Mouse (Mus musculus) brain, embryonic 14.5 days (tissue): ENCODE measurements at regions not wholly inside any gene's neighbourhood (a gene's known extent, or its start where the extent isn't known, plus 50 kb on each side); places are given as distances from the start of the nearest gene placed in this dataset.
A peak's percentile ranks its signal among the peaks of the same experiment; 100 is the strongest.

Experiments
- DNase-seq: peaks from one replicate; pipeline ENCODE4 v3.0.0-alpha.2; 2011; ENCODE audit warnings: low read depth
- CTCF ChIP-seq: fragments of 200-500 bp; IDR thresholded peaks from 2 replicates; pipeline ENCODE4 v1.5.1; 2012; ENCODE audit warnings: inconsistent platforms, mild to moderate bottlenecking, moderate library complexity, borderline replicate concordance; ENCODE audit not compliant: insufficient read depth, insufficient read length; ENCODE audit errors: extremely low read depth
- POLR2A ChIP-seq: fragments of 200-500 bp; IDR thresholded peaks from 2 replicates; pipeline ENCODE4 v1.6.1; 2012; ENCODE audit warnings: mild to moderate bottlenecking, inconsistent platforms, borderline replicate concordance; ENCODE audit not compliant: poor library complexity, insufficient read depth, insufficient read length, severe bottlenecking; ENCODE audit errors: extremely low read depth

DNA sequence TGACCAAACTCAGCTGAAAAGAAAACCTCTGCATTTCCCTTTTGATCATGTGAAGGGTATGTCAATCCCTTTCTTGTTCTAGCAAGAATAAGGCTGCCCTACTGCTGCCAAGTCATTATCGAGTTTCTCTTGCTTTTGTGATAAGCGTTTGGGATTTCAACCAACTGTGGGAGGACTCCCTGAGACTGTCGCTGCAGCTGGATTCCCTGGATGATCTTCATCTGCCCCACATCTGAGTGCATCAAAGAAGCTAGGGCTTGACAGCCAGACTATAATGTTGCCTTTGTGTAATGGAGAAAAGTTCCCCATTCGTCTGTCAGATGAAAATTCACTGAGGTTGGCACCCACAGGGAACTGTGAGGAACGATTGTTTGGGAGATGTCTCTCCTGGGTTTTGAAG, 147.4 kb upstream of the Ptprk start:
- TF ChIP-seq POLR2A (no peak), CTCF (no peak)
- DNase-seq = peak; percentile 60

DNA sequence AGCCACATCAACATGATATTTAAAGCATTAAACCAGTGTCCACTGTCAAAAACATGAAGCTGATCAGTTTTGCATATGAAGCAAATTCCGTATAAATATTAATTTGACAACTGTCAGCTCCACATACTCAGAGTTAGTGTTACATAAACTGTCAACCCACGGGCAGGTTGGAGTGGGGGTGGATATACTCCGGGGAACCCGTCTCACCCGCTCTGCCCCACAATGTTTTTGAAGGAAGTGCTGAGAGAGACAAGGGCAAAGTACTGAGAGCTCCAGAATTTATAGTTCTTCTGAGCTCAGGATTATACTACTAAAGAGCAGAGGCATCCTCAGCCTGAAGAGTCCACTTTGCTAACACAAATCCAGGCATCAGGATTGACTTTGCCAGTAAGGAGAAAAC, 132.5 kb upstream of the Ptprk start:
- DNase-seq = no peak
- TF ChIP-seq POLR2A (no peak), CTCF (no peak)

DNA sequence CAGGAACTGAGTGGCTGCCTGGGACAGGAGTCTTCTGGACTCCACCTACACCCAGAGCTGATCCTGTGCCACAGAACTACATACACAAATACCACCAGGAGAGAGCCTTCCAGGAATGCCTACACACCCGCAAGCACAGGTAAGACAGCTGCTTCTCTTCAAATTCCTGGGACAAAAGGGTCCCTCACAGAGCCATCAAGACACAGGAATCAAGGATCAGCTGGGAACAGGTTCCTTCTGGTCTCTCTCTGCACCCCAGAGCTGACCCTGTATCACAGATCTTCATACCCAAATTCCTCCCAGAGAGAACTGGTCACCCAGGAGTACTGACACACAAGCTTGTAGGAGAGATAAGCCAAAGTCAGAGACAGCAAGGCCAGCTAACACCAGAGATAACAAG, 125.5 kb upstream of the Ptprk start:
- TF ChIP-seq CTCF (no peak), POLR2A (no peak)

DNA sequence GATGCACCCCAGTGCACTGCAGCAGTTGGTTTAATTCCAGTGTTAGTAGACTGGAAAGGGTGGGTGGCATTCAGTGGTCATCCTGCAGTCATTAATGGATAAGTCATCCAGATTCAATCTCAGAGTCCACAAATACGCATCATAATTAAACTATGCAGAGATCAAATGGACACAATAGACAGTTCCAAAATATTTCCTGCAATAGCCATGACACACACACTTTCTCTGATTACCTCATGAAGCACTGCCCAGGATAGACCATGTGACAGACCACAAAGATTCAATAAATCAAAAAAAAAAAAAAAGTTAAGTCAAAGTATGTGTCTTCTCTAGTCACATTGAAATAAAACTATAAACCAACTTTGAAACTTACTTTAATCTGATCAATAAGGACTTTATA, 106.4 kb upstream of the Ptprk start:
- TF ChIP-seq CTCF (no peak), POLR2A (no peak)
- no peak for DNase-seq

More for the DNA sequence above, 125.5 kb upstream of the Ptprk start:
- DNase-seq = no peak

DNA sequence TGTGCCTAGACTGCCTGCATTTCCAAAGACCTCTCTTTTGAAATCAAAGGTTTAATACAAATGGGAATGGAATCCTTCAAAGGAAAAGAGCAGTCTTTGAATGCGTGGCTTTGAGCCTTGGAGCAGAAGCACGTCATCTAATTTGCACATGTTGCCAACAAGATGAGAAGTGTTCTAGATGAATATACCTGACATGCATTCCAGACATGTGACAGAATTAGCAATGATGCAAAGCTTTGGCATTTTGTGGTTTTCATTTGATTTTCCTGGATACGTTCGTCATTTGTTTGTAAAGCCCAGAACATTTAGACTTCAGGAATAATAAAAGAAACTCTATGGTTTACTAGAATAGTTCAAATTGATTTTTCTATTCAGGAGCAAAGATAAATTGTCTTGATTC, 90.6 kb upstream of the Ptprk start:
- no peak for DNase-seq
- TF ChIP-seq CTCF = no peak
- no peak for TF ChIP-seq POLR2A

DNA sequence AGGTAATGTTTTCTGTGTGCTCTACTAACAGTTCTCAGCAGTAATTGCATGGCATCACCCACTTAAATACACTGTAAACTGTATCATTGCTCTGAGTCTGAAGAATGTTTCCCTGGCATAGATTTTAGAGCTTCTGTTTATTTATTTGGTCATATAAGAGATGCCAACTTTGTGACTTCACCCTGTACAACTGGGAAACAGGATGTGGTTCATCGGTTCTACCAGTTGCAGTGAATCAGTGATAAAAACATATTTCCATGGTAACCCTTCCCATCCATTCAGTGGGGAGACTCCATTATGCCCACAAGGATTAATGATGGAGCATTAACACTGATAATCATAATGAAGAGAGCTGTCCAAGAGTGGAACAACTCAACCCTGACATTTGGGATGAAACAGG, 89.6 kb upstream of the Ptprk start:
- no peak for DNase-seq

DNA sequence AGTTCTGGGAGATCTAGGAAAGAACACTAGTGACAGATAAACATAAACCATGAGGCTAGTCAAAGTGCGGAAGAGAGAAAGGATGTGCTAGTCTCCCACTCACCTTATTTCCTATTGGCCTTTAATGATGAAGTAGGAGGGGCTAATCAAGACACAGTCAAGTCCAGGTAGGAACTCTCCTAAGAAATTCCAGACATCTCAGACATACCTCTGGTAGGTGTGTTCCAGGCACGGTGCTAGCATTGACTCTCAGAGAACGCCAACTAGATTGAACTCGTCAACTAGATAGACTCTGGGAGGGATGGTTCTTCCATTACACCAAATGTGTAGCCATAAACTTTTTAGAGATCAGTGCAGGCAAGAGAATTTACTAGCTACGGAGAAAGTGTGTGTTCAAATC, 87.6 kb upstream of the Ptprk start:
- no peak for TF ChIP-seq CTCF
- no peak for DNase-seq

More for the DNA sequence above, 89.6 kb upstream of the Ptprk start:
- TF ChIP-seq CTCF (no peak), POLR2A (no peak)

DNA sequence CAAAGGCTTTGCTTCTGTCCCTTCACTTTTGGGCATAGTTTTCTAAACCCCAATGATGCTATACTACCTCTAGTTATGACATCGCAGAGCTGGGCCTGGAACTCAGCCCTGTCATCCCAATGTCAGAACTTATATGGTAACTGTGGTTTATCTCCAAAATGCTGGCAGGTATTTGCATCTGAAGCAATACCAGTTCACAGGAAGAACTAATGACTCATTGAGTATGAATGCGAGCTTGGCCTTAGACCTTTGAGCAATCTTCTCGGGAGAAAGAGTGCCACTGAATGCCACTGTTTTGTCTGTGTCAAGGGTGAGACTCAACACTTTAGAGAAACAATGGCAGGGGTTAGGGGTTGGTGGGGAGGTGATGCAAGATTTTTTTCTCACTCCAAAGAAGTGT, 86.6 kb upstream of the Ptprk start:
- DNase-seq = no peak
- TF ChIP-seq POLR2A (no peak), CTCF (no peak)

DNA sequence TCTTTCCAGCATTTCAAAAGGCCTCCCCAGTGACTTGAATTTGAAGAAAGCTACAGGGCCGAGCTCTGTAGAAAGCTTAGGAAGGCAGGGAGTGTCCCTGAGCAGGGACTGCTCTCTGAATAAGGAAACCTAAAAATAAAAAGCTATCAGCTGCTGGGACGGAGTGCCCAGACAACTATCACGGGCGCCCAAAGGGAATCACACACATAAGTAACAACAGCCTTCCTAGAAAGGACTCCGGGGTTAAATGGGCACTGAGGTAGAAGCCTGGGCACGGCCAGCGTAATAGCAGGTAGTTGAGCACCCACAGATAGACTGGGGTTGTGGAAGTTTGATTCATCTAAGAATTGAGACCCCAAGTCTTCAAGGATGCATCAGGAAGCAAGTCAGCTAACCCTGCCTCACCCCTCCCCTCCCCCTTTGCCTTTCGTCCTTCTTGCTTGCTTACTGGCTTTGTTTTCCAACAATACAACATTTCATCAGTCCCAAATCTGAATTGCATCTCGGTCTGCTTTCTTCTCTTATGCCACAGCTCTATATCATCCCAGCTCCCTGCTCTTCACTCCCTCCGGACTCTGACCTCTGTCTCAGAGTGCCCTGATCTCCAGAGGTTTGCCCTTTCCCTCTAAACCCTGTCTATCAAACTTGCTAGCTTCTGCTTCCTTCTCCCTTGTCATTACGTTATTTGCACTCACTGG, 84.1 kb upstream of the Ptprk start:
- TF ChIP-seq POLR2A (no peak), CTCF (no peak)
- no peak for DNase-seq

DNA sequence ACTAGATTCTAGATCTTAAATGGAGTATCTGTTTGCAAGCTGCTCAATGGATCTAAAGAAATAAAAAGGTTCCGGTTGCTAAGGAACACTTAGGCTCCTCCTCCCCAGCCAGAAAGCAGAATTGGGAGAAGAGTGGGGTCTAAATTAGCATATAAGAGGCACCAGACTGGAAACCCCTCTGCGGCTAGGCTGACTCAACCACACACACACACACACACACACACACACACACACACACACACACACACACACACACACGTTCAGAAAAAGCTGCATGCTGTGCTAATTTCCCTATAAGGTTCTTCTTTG, 83.6 kb upstream of the Ptprk start:
- TF ChIP-seq CTCF (no peak), POLR2A (no peak)
- peak; percentile 27 for DNase-seq

DNA sequence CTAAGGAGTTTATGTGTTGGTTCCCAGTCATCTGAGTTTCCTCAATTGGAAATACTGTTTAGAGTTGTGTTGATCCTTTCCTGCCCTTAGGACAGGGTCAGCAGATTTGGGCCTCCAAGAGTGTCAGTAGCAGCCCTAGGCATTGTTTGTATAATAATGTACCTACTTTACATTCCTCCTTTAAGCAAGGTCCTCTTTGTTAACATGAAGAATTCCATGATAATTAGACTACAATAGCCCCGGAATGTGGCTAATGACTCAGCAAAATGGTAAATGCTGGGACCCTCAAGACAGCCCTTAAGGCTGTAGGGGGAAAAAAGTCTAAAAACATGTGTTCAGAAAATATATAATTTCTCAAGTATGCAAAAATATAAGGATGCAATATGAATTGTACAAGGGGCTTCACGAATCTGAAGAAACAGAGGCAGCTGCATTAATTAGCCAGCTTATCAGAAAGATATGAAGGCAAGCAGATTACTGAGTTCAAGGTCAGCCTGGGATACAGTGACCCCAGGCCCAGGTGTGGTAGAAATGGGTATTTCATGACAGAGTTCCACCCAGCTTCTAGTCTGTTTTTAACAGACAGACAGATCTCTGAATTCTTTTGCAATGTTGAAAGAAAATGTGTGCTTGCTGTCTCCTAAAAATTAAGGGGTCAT, 80.1 kb upstream of the Ptprk start:
- TF ChIP-seq CTCF = no peak
- no peak for TF ChIP-seq POLR2A
- no peak for DNase-seq

DNA sequence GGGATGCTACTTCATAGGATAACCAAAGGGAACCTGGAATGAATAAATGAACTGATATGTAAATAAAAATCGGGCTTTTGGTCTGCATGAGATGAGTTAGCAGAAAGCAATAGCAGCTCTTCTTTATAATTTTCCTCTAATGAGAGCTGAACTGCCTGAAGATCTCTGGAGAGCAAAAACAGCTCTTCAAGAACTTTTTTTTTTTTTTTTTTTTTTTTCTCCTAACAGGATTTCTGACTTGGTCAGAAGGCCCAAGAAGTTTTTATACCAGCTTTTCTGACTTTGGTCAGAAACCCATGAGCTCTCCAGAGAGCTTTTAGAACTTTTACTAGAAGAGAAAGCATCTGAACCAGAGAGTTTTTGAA, 79.6 kb upstream of the Ptprk start:
- no peak for TF ChIP-seq POLR2A
- no peak for TF ChIP-seq CTCF
- DNase-seq = no peak

DNA sequence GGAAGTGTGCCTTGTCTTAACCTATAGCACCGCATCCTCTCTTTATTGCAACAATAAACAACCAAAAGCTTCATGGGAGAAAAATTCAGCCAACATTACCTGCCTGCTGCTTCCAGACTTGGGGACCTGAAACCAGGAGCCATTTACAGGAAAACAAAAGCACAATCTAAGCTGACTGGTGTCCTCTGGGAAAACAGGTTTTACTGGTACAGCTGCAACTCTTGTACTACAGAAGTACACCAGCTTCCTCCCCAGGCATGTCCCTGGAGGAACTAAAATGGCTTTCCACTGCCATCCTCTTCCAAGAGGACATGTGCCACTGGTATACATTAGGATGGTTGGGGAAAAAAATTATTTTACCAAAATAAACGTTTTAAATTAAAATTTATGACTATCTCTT, 63.9 kb upstream of the Ptprk start:
- TF ChIP-seq POLR2A (no peak), CTCF (no peak)

DNA sequence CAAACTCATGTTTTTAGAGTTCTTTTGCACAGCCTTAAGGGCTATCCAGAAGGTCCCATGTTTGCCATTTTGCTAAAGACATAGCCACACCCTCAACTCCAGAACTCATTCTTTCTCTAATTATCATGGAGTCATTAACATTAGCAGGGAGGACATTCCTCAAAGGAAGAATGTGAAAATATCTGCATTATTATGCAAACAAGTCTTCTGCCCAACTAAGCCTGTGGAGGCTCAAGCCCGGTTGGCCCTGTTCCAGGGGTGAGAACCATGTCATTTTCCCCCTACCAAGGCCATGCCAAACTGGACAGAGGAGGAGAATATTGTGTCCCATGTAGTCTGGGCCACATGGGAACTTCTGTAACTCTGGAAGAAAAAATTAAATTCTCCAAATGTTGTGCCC, 62.5 kb upstream of the Ptprk start:
- no peak for DNase-seq
- no peak for TF ChIP-seq POLR2A
- TF ChIP-seq CTCF = no peak

More for the DNA sequence above, 63.9 kb upstream of the Ptprk start:
- DNase-seq = no peak
